Mouse (Mus musculus): ENCODE measurements around the gene Wnt6. TPM values are rescaled to one million over a fixed set of nuclear protein-coding genes. Genes with fewer than 3 reads are reported as not detected.

Gene Wnt6
- total RNA-seq, 1 experiment from 2014 or later = 2.4 TPM

- peak; percentile 56 for DNase-seq
Observed at GRCm38 (mm10) chr1:74775816-74776215, 4.1 kb downstream of the Wnt6 start.

GRCm38 (mm10) chr1:74778934-74779486 lies 7.3 kb downstream of the Wnt6 start:
- no peak for DNase-seq

GRCm38 (mm10) chr1:74782045-74782444 lies 10.4 kb downstream of the Wnt6 start:
- no peak for DNase-seq

GRCm38 (mm10) chr1:74783554-74783953 lies 11.9 kb downstream of the Wnt6 start:
- DNase-seq = no peak

- peak; percentile 89 for DNase-seq
Observed at GRCm38 (mm10) chr1:74784041-74784759, 12.5 kb downstream of the Wnt6 start.

- peak; percentile 85 for DNase-seq
Observed at GRCm38 (mm10) chr1:74787846-74788245, 16.2 kb downstream of the Wnt6 start.

GRCm38 (mm10) chr1:74788603-74789176 lies 17.0 kb downstream of the Wnt6 start:
- no peak for DNase-seq

- no peak for DNase-seq
Observed at GRCm38 (mm10) chr1:74790095-74790494, 18.4 kb downstream of the Wnt6 start.

GRCm38 (mm10) chr1:74791249-74791648 lies 19.6 kb downstream of the Wnt6 start, which contains the start of gene Wnt10a:
TSS of gene Wnt10a (plus strand) at chr1:74791516.
- peak; percentile 52 for DNase-seq

GRCm38 (mm10) chr1:74792831-74793660 lies 21.4 kb downstream of the Wnt6 start:
- DNase-seq = no peak

GRCm38 (mm10) chr1:74794487-74795144 lies 22.9 kb downstream of the Wnt6 start:
- DNase-seq = peak; percentile 40

GRCm38 (mm10) chr1:74795145-74795529 lies 23.4 kb downstream of the Wnt6 start:
- DNase-seq = no peak

- DNase-seq = peak; percentile 21
Observed at GRCm38 (mm10) chr1:74797459-74797858, 25.8 kb downstream of the Wnt6 start.

GRCm38 (mm10) chr1:74800424-74800888 lies 28.8 kb downstream of the Wnt6 start:
- no peak for DNase-seq

GRCm38 (mm10) chr1:74801631-74802140 lies 30.0 kb downstream of the Wnt6 start:
- DNase-seq = no peak

GRCm38 (mm10) chr1:74802795-74803656 lies 31.3 kb downstream of the Wnt6 start:
- DNase-seq = peak; percentile 83

GRCm38 (mm10) chr1:74804211-74804870 lies 32.6 kb downstream of the Wnt6 start:
- no peak for DNase-seq

GRCm38 (mm10) chr1:74805340-74805835 lies 33.7 kb downstream of the Wnt6 start:
- DNase-seq = no peak

GRCm38 (mm10) chr1:74805843-74806242 lies 34.2 kb downstream of the Wnt6 start:
- no peak for DNase-seq
